Mouse (Mus musculus) ES-E14 (cell line): ENCODE results near the gene Dpp9.

Experiments used
- CHD2 ChIP-seq: IDR thresholded peaks from 2 replicates; pipeline ENCODE4 v1.6.1; 2014; ENCODE audit warnings: mild to moderate bottlenecking, low read depth, low read length, inconsistent platforms
- HCFC1 ChIP-seq: IDR thresholded peaks from 2 replicates; pipeline ENCODE4 v1.6.1; 2012; ENCODE audit warnings: low read length, inconsistent platforms, borderline replicate concordance; ENCODE audit not compliant: insufficient read depth
- ZC3H11A ChIP-seq: IDR thresholded peaks from 2 replicates; pipeline ENCODE4 v1.6.1; 2012; ENCODE audit warnings: low read depth, mild to moderate bottlenecking, inconsistent platforms, low read length, borderline replicate concordance
- ZNF384 ChIP-seq: IDR thresholded peaks from 2 replicates; pipeline ENCODE4 v1.6.1; 2012; ENCODE audit warnings: low read depth, low read length, inconsistent platforms

GRCm38 (mm10) chr17:56153643-56154042 lies 65.1 kb downstream of the Dpp9 start:
- TF ChIP-seq ZNF384 (no peak), CHD2 (no peak), HCFC1 (no peak), ZC3H11A (no peak)
